Mouse (Mus musculus): ENCODE data around the gene Mybph. TPM values are rescaled to one million over a fixed set of nuclear protein-coding genes. Genes with fewer than 3 reads are reported as not detected.

Gene Mybph
- total and polyA plus RNA-seq, 3 experiments = not detected

DNA sequence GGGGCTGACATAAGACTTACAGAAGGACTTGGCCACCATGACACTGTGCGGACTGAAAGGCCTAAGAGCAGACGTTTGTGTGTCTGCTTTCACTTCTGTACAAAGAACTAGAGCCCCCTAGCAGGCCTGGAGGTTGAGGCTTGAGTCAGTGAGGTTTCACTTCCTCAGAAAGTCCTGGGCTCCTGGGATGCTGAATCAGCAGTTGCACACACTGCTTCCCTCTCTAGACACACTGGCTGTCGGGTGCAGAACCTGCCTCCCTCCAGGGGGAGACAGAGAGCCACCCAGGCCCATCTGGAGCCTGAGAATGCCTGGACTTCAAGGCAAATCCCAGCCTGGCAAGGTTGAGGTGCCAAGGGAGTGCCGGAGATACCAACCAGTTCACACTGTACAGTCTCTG is 3.1 kb downstream of the Mybph start:
- H3K36me3 ChIP-seq (ENCODE audit: control insufficient read depth in 1 of 2, insufficient read depth in 2 of 2, low read length in 2 of 2) = peaks cover 0 to 4% of the 10 kb centered on the region in 2 experiments; a peak in 1 of 4 replicates
- peak overlapping the region in 1 of 2 experiments; percentile 6; a peak in 1 of 4 replicates for H3K4me3 ChIP-seq (ENCODE audit: control insufficient read depth in 1 of 2, insufficient read depth in 1 of 2, low read depth in 2 of 2, low read length in 2 of 2)
- H3K9ac ChIP-seq (ENCODE audit: control insufficient read depth, low read depth, low read length, poor library complexity, severe bottlenecking) = no peak overlapping the region
- H3K9me3 ChIP-seq (replicated peaks; ENCODE audit: insufficient read depth, low read length) = no peaks in the 10 kb centered on the region
- peak; percentile 83 for DNase-seq (ENCODE audit: low read depth, low spot score)
- no peaks in the 10 kb centered on the region for H3K27me3 ChIP-seq (ENCODE audit: control insufficient read depth in 1 of 2, insufficient read depth in 2 of 2, low read length in 2 of 2)
- H3K27ac ChIP-seq (ENCODE audit: control insufficient read depth, low read depth, low read length) = no peak overlapping the region
- TF ChIP-seq POLR2AphosphoS5 (IDR thresholded peaks at IDR 0.05; ENCODE audit: borderline replicate concordance, low read depth, low read length) (no peak), RCOR1 (IDR thresholded peaks at IDR 0.05; ENCODE audit: low read depth, low read length) (no peak), RAD21 (IDR thresholded peaks at IDR 0.05; ENCODE audit: low read depth, low read length) (peak; percentile 27), ETS1 (IDR thresholded peaks at IDR 0.05; ENCODE audit: low read depth, low read length) (no peak), MYB (IDR thresholded peaks at IDR 0.05; ENCODE audit: low read depth, low read length) (no peak), ZNF384 (IDR thresholded peaks at IDR 0.05; ENCODE audit: low read depth, low read length) (no peak), CHD1 (IDR thresholded peaks at IDR 0.05; ENCODE audit: low read depth, low read length) (no peak), MEF2A (IDR thresholded peaks at IDR 0.05; ENCODE audit: extremely low read depth, insufficient replicate concordance, low read depth, low read length, poor library complexity, severe bottlenecking) (no peak), NELFE (IDR thresholded peaks at IDR 0.05; ENCODE audit: low read depth, low read length) (no peak), ZC3H11A (IDR thresholded peaks at IDR 0.05; ENCODE audit: low read depth, low read length) (no peak), TBP (IDR thresholded peaks at IDR 0.05; ENCODE audit: low read depth, low read length) (no peak), CTCF (IDR thresholded peaks at IDR 0.05 in 2 of 3, conservative IDR thresholded peaks at IDR 0.05 in 1 of 3; ENCODE audit: control insufficient read depth in 1 of 3, insufficient read depth in 1 of 3, low read depth in 2 of 3, low read length in 3 of 3, poor library complexity in 1 of 3, severe bottlenecking in 1 of 3) (peak; percentile 65 to 82 (median 72)), KAT2A (conservative IDR thresholded peaks at IDR 0.05; ENCODE audit: low read depth, low read length) (no peak), SMC3 (IDR thresholded peaks at IDR 0.05; ENCODE audit: low read depth, low read length) (peak; percentile 49), SIN3A (IDR thresholded peaks at IDR 0.05; ENCODE audit: low read length) (no peak), JUND (IDR thresholded peaks at IDR 0.05; ENCODE audit: low read depth, low read length) (no peak), MAFK (IDR thresholded peaks at IDR 0.05; ENCODE audit: borderline replicate concordance, low read depth, low read length) (peak; percentile 98), BHLHE40 (IDR thresholded peaks at IDR 0.05; ENCODE audit: borderline replicate concordance, low read depth, low read length) (no peak), MYC (IDR thresholded peaks at IDR 0.05; ENCODE audit: low read depth, low read length) (no peak), GATA1 (IDR thresholded peaks at IDR 0.05; ENCODE audit: low read depth, low read length) (no peak), UBTF (IDR thresholded peaks at IDR 0.05; ENCODE audit: borderline replicate concordance, insufficient read depth, low read depth, low read length) (no peak), CHD2 (IDR thresholded peaks at IDR 0.05; ENCODE audit: low read length) (no peak), GABPA (IDR thresholded peaks at IDR 0.05; ENCODE audit: low read depth, low read length) (no peak), POLR2AphosphoS2 (IDR thresholded peaks at IDR 0.05; ENCODE audit: low read length) (no peak), TCF12 (IDR thresholded peaks at IDR 0.05; ENCODE audit: low read depth, low read length) (no peak), MAZ (IDR thresholded peaks at IDR 0.05; ENCODE audit: low read depth, low read length) (no peak)
- H3K79me2 ChIP-seq (ENCODE audit: control insufficient read depth, insufficient read depth, low read length, poor library complexity) = no peaks in the 10 kb centered on the region
- H3K4me1 ChIP-seq (ENCODE audit: control insufficient read depth in 1 of 2, insufficient read depth in 2 of 2, low read length in 2 of 2) = peaks cover 0 to 13% of the 10 kb centered on the region in 2 experiments; a peak in 2 of 4 replicates
